Mouse (Mus musculus) liver, postnatal 0 days (tissue): ENCODE measurements around the gene Gstm5.

ENCODE experiments used
- CTCF ChIP-seq: sonication (generic); IDR thresholded peaks from 2 replicates; pipeline ENCODE4 v1.5.1; 2016; ENCODE audit warnings: antibody characterized with exemption, low read depth
- EP300 ChIP-seq: IDR thresholded peaks from 2 replicates; pipeline ENCODE4 v1.6.1; 2016; ENCODE audit warnings: antibody characterized with exemption, low read depth, mild to moderate bottlenecking

- TF ChIP-seq CTCF (no peak), EP300 (peak; percentile 92)
These were observed at the start of gene Gstm5 for GRCm38 (mm10) chr3:107895720-107896569.
